Mouse (Mus musculus) embryonic fibroblast, embryonic 13.5 days (primary cell): ENCODE results near the gene Nmrk1.

Source experiments
- CTCF ChIP-seq: IDR thresholded peaks from 2 replicates; pipeline ENCODE4 v1.5.1; 2011; ENCODE audit warnings: mild to moderate bottlenecking, control low read depth, low read length, moderate library complexity, borderline replicate concordance; ENCODE audit not compliant: insufficient read depth
- POLR2A ChIP-seq: IDR thresholded peaks from 2 replicates; pipeline ENCODE4 v1.6.1; 2011; ENCODE audit warnings: low read depth, mild to moderate bottlenecking, control low read depth, low read length, moderate library complexity

DNA sequence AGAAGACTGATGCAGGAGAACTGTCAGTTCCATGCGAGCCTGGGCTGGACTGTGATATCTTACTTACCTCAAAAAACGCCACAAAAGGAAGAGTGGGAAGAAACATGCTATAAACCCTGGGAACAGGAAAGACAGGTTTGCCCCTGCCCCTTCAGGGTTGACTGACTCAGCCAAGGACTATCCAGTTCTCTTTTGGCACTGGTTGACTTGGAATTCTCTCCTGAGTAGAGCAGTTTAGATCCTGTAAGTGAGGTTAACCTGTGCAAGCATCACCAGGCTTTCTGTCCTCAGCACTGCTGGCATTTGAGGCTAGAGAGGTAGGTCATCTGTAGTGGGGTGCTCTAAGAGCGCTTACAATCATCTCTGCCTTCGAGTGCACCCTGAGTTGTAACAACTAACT, 26.7 kb downstream of the Nmrk1 start:
- no peak for TF ChIP-seq POLR2A
- no peak for TF ChIP-seq CTCF
